Mouse (Mus musculus) limb, embryonic 13.5 days (tissue): ENCODE results near the gene Ctsd. TPM values are rescaled to one million over a fixed set of nuclear protein-coding genes. Genes with fewer than 3 reads are reported as not detected.

Experiments
- ATAC-seq: fragments of 200-750 bp; cut with Nextera tagmentation; 2 replicates; pipeline ENCODE4 v1.8.0; 2017; ENCODE audit warnings: low read depth, moderate number of reproducible peaks, moderate TSS enrichment; ENCODE audit not compliant: low FRiP score
- H3K27ac ChIP-seq: fragments of 300-500 bp; sonication (generic); 2 replicates; pipeline ENCODE4 v1.5.1; 2015; ENCODE audit warnings: inconsistent platforms, mild to moderate bottlenecking, moderate library complexity
- H3K27me3 ChIP-seq: fragments of 300-500 bp; sonication (generic); 2 replicates; pipeline ENCODE4 v1.6.1; 2015; ENCODE audit warnings: mild to moderate bottlenecking, inconsistent platforms
- H3K36me3 ChIP-seq: fragments of 300-500 bp; sonication (generic); 2 replicates; pipeline ENCODE4 v1.6.1; 2015; ENCODE audit warnings: inconsistent platforms, mild to moderate bottlenecking, moderate library complexity
- H3K4me1 ChIP-seq: fragments of 300-500 bp; sonication (generic); 2 replicates; pipeline ENCODE4 v1.6.1; 2015; ENCODE audit warnings: inconsistent platforms
- H3K4me2 ChIP-seq: fragments of 300-500 bp; sonication (generic); replicated peaks from 2 replicates; pipeline ENCODE4 v1.6.1; 2015; ENCODE audit warnings: inconsistent platforms, mild to moderate bottlenecking, moderate library complexity
- H3K4me3 ChIP-seq: fragments of 300-500 bp; sonication (generic); 2 replicates; pipeline ENCODE4 v1.5.1; 2015; ENCODE audit warnings: moderate library complexity, mild to moderate bottlenecking, inconsistent platforms
- H3K9ac ChIP-seq: fragments of 300-500 bp; sonication (generic); 2 replicates; pipeline ENCODE4 v1.6.1; 2015; ENCODE audit warnings: mild to moderate bottlenecking, inconsistent platforms
- H3K9me3 ChIP-seq: fragments of 300-500 bp; sonication (generic); 2 replicates; pipeline ENCODE4 v1.6.1; 2016; ENCODE audit warnings: inconsistent platforms
- WGBS: fragments of 180-500 bp; shearing (Covaris S2); methylation state at CpG from one replicate; pipeline ENCODE4 v1.1.7; 2015; 5-methylcytosine and 5-hydroxymethylcytosine counted together
- polyA plus RNA-seq: library from polyadenylated mRNA; unstranded; fragments of >200 nt; fragmentation: Nextera tagmentation; extraction: Ambion mirVana; gene quantifications from 2 replicates; pipeline ENCODE4 v1.2.1, GENCODE M21; 2015

The Ctsd gene
- polyA plus RNA-seq, 1 experiment from 2014 or later = 241 TPM

DNA sequence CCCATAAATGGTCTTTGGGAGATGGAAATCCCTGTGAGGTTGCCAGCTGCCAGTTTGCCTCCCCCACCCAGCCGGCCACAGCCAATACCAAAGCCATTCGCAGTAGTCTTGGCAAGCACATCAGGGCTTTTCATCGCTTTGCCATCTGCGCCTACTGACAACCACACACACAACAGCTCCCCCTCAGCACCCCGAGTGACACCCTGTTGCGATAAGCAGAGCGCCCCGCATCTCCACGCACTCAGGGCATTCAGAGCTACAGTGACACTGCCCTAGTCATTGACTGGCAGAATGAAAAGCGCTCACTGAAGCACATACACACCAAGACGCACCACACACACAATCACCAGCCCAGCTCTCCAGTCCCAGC is 16.5 kb downstream of the Ctsd start:
- Histone ChIP-seq H3K9me3 (no peaks in the 10 kb centered on the region), H3K4me2 (peak overlapping the region; percentile 80), H3K27me3 (peaks cover 74% of the 10 kb centered on the region), H3K4me1 (peaks cover 12% of the 10 kb centered on the region), H3K9ac (no peak overlapping the region), H3K36me3 (peaks cover 11% of the 10 kb centered on the region), H3K4me3 (peak overlapping the region; percentile 46), H3K27ac (no peak overlapping the region)
- 36% methylated on average over 11 of the region's 11 CpGs for WGBS
- ATAC-seq = no peak

DNA sequence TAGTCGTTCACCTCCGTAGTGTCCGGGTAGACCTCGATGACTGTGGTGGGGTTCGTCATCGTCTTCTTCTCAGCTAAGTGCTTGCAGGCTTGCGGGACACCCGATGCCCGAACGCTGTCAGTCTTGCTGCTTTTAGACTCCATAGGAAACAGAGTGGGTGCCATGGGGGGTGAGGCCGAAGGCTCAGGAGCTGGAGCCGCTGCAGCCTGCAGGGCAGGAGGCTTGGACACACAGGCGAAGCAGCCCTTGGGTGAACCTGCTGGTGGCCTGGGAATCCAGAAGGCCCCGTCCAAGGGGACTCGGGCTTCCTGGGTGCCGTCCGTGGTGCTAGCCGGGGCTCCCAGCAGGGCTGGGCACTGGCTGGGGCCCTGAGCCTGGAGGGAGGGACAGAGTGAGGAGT is 16.9 kb downstream of the Ctsd start:
- H3K36me3 ChIP-seq = peaks cover 6% of the 10 kb centered on the region
- peak overlapping the region; percentile 80; the same call in 1 of the 2 replicates for H3K4me2 ChIP-seq
- H3K27me3 ChIP-seq = peaks cover 74% of the 10 kb centered on the region
- ATAC-seq = no peak
- peak overlapping the region; percentile 46; the same call in 1 of the 2 replicates for H3K4me3 ChIP-seq
- H3K9me3 ChIP-seq = no peaks in the 10 kb centered on the region
- H3K9ac ChIP-seq = no peak overlapping the region
- H3K27ac ChIP-seq = no peak overlapping the region
- 83% methylated on average over 18 of the region's 18 CpGs for WGBS
- H3K4me1 ChIP-seq = peaks cover 12% of the 10 kb centered on the region

DNA sequence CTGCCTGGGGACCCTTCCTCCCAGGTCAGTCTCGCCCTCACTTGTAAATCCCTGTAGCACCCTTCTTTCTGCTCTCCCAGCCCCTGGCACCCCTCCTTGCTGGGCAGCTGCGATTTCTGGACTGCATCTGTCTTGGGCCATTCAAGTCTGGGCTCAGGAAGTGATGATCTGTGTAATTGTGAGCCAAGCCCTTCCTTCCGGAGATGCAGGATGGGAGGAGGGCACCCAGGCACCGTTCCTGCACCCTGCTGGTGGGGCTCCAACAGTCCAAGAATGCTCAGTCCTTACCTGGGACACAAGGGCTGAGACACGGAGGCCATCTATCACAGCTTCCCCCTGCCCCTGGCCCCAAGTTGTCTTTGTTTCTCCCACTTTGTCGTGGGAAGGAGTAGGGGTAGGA is 18.0 kb downstream of the Ctsd start:
- ATAC-seq = no peak
- Histone ChIP-seq H3K9me3 (no peaks in the 10 kb centered on the region), H3K9ac (no peak overlapping the region), H3K4me1 (peaks cover 12% of the 10 kb centered on the region), H3K4me3 (no peak overlapping the region), H3K4me2 (no peak overlapping the region), H3K27ac (no peak overlapping the region), H3K36me3 (no peaks in the 10 kb centered on the region; the same call in 1 of the 2 replicates), H3K27me3 (peaks cover 74% of the 10 kb centered on the region)
- 75% methylated on average over 6 of the region's 6 CpGs for WGBS

DNA sequence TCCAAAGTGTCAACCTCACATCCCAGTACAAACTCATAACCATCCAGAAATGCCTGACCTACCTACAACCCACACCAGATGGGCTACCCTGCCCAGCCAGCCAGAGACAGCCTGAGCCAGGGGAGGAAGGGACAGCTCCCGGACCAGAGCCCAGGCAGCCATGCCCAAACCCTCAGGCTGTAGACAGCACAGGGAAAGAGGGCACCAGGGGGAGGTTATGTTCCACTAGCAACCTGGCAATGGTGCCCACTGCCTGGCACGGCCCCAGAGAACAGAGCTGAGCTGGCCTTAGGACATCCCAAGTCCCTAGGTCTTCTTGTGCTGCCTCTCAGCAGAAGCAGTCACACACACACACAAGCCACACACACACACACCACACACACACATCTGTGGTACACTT is 19.0 kb downstream of the Ctsd start:
- WGBS = 72% methylated on average over 2 of the region's 2 CpGs
- no peak for ATAC-seq
- no peak overlapping the region for H3K9ac ChIP-seq
- peaks cover 12% of the 10 kb centered on the region for H3K4me1 ChIP-seq
- no peaks in the 10 kb centered on the region for H3K36me3 ChIP-seq
- H3K27ac ChIP-seq = no peak overlapping the region
- peaks cover 66% of the 10 kb centered on the region for H3K27me3 ChIP-seq
- H3K4me3 ChIP-seq = no peak overlapping the region
- H3K9me3 ChIP-seq = no peaks in the 10 kb centered on the region
- H3K4me2 ChIP-seq = no peak overlapping the region

DNA sequence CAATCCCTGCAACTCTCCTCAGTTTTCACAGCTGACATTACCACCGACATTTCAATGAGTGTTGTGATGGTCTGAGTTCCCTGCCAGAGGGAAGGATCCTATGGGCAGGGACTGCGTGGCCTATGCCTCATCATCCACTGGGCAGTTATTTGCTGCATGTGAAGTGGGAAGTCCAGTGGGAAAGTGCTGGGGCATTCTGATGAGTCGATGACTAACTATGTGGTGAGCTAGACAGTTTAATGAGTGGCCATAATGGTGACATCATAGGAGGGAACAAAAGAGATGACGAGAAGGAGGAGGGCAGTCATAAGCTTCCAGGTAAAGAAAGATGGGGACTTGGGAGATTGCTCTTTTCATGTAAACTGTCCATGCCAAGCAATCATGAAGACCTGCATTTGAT is 24.7 kb downstream of the Ctsd start:
- H3K4me2 ChIP-seq = no peak overlapping the region
- no peak for ATAC-seq
- no peaks in the 10 kb centered on the region for H3K9me3 ChIP-seq
- H3K27ac ChIP-seq = no peak overlapping the region
- no peak overlapping the region for H3K9ac ChIP-seq
- H3K27me3 ChIP-seq = peaks cover 8% of the 10 kb centered on the region
- no peak overlapping the region for H3K4me3 ChIP-seq
- no peaks in the 10 kb centered on the region for H3K36me3 ChIP-seq
- no peaks in the 10 kb centered on the region for H3K4me1 ChIP-seq
- WGBS = 85% methylated on average over 4 of the region's 4 CpGs

DNA sequence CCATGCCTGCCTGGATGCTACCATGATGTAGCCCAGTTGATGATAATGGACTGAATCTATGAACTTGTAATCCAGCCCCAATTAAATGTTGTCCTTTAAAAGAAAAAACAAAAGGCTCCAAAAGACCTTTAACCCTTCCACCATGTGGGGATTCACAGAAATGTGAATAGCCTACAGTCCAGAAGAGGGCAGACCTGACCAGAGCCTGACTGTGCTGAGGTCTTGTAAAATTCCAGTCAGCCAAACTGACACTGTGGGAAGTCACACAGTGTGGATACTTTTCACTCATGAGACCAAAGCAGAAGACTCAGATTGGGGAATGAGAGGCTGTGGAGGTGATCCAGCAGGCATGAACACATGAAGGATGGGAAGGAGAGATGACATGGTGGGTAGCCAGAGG is 27.1 kb downstream of the Ctsd start:
- Histone ChIP-seq H3K9ac (no peak overlapping the region), H3K4me2 (no peak overlapping the region), H3K4me1 (no peaks in the 10 kb centered on the region), H3K9me3 (no peaks in the 10 kb centered on the region), H3K36me3 (no peaks in the 10 kb centered on the region), H3K4me3 (no peak overlapping the region), H3K27me3 (no peaks in the 10 kb centered on the region; the same call in 1 of the 2 replicates), H3K27ac (no peak overlapping the region)
- no peak for ATAC-seq

DNA sequence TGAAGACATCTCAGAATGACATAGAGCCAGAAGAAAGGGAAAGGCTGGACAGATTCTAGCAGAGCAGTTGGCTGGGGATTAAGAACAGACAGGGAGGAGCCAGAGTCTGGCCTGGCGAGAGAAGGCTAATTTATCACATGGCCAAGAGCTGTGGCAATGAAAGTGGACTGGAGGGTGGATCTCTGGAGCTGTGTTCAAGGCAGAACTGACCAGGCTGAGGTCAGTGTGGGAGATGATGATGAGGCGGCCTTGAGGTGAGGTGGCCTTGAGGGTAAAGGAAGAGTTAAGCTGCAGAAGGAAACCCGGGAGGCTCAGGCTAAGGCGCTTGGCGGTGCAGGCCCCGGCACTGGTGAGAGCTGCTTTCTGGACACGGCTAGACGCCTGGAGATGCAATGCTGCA is 28.7 kb downstream of the Ctsd start:
- no peak for ATAC-seq
- no peak overlapping the region for H3K4me3 ChIP-seq
- no peaks in the 10 kb centered on the region; the same call in 1 of the 2 replicates for H3K27me3 ChIP-seq
- no peak overlapping the region for H3K4me2 ChIP-seq
- H3K4me1 ChIP-seq = no peaks in the 10 kb centered on the region
- H3K27ac ChIP-seq = no peak overlapping the region
- no peaks in the 10 kb centered on the region for H3K36me3 ChIP-seq
- 65% methylated on average over 8 of the region's 8 CpGs for WGBS
- no peaks in the 10 kb centered on the region for H3K9me3 ChIP-seq
- no peak overlapping the region for H3K9ac ChIP-seq

DNA sequence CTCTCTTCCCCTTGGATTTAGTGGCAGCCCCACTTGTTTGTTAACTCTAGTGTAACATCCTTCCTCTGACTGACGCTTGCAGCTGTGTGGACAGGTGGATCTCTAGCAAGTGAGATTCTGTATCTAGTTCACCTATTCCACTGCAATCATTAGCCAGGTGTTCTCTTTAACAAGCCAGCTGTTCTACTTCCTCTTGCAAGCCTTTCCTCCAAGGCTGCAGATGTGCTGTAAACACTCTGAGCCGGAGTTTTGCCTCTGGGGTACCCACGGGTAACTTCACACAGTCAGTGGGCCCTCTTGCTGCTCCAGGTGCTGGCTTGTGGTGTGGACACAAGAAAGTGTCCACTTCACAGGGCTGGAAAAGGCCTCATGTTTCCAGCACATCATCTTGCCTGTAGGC is 30.3 kb downstream of the Ctsd start:
- ATAC-seq = no peak
- no peaks in the 10 kb centered on the region for H3K9me3 ChIP-seq
- H3K9ac ChIP-seq = no peak overlapping the region
- no peak overlapping the region for H3K4me2 ChIP-seq
- no peaks in the 10 kb centered on the region for H3K36me3 ChIP-seq
- H3K4me1 ChIP-seq = peaks cover 2% of the 10 kb centered on the region; the same call in 1 of the 2 replicates
- no peak overlapping the region for H3K4me3 ChIP-seq
- WGBS = 38% methylated on average over 3 of the region's 3 CpGs
- H3K27me3 ChIP-seq = no peaks in the 10 kb centered on the region; the same call in 1 of the 2 replicates
- no peak overlapping the region for H3K27ac ChIP-seq

DNA sequence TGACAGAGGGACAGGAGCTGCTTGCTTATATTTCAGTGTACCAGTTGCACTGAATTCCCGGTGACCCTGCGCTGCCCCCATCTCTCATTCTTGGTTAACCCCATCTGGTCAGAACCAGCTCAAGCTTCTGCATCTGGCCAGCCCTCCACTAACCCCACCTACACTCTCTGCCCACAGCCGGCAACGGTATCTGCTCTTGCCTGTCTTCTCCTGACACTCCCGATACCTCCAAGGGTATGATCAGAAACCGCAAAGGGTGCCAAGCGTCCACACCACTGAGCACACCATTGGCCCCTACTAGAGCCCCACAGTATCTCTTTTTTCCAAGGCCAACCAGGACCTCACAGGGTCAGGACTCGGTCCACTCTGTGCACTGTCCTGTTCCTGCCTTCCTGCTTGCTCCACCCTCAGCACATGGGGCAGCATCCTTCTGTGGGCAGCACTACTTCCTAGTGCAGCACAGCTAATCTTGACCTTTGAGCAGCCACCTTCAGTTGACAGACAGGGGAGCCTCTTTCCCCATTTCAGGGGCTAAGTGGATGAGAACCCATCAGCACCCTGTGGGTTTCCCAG is 33.1 kb downstream of the Ctsd start:
- no peak overlapping the region for H3K27ac ChIP-seq
- H3K27me3 ChIP-seq = no peaks in the 10 kb centered on the region; the same call in 1 of the 2 replicates
- no peak overlapping the region for H3K9ac ChIP-seq
- H3K36me3 ChIP-seq = no peaks in the 10 kb centered on the region
- no peaks in the 10 kb centered on the region for H3K9me3 ChIP-seq
- no peak overlapping the region for H3K4me3 ChIP-seq
- no peak overlapping the region for H3K4me2 ChIP-seq
- 64% methylated on average over 8 of the region's 8 CpGs for WGBS
- ATAC-seq = no peak
- H3K4me1 ChIP-seq = peaks cover 13% of the 10 kb centered on the region; the same call in 1 of the 2 replicates

DNA sequence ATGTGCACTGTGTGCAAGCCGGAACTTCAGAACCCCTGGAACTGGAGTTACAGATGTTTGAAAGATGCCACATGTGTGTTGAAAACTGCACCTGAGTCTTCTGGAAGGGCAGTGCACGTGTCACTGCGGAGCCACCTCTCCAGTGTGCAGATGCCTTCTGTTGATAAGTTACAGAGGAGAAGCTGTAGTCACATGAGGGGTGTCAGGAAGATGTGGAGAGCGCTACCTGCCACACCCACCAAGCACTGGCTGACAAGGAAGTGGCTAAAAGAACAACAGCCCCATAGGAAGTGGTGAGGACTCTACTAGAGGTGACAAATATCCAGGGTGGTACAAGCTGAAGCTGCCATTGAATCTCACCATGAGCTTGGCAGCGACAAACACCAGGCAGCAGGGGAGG is 34.0 kb downstream of the Ctsd start:
- Histone ChIP-seq H3K27ac (no peak overlapping the region), H3K36me3 (no peaks in the 10 kb centered on the region), H3K9me3 (no peaks in the 10 kb centered on the region), H3K4me3 (no peak overlapping the region), H3K4me1 (peaks cover 20% of the 10 kb centered on the region), H3K27me3 (no peaks in the 10 kb centered on the region; the same call in 1 of the 2 replicates), H3K9ac (no peak overlapping the region), H3K4me2 (no peak overlapping the region)
- 70% methylated on average over 5 of the region's 5 CpGs for WGBS
- ATAC-seq = no peak

DNA sequence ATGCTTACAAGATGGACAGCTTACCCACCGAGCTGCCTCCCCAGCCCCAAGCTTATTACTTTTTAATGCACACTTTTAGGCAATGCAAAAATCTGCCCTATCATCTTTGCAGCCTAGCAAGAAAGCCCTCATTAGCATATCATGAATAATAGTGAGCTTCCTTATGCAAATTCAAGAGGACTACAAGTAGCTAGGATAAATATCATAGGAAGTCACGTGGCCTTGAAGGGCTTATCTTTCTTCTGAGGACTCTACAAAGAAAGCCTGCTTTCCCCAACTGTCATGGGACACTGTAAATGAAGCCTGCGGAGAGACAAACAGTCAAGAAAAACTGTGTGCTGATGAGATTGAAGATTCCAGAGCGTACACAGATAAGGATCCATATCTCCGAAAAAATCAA is 36.3 kb downstream of the Ctsd start:
- no peak overlapping the region for H3K4me2 ChIP-seq
- WGBS = 75% methylated on average over 5 of the region's 5 CpGs
- no peak overlapping the region for H3K4me3 ChIP-seq
- H3K36me3 ChIP-seq = no peaks in the 10 kb centered on the region
- no peaks in the 10 kb centered on the region for H3K9me3 ChIP-seq
- peaks cover 21% of the 10 kb centered on the region for H3K4me1 ChIP-seq
- H3K9ac ChIP-seq = no peak overlapping the region
- no peak overlapping the region for H3K27ac ChIP-seq
- ATAC-seq = no peak
- H3K27me3 ChIP-seq = no peaks in the 10 kb centered on the region; the same call in 1 of the 2 replicates

DNA sequence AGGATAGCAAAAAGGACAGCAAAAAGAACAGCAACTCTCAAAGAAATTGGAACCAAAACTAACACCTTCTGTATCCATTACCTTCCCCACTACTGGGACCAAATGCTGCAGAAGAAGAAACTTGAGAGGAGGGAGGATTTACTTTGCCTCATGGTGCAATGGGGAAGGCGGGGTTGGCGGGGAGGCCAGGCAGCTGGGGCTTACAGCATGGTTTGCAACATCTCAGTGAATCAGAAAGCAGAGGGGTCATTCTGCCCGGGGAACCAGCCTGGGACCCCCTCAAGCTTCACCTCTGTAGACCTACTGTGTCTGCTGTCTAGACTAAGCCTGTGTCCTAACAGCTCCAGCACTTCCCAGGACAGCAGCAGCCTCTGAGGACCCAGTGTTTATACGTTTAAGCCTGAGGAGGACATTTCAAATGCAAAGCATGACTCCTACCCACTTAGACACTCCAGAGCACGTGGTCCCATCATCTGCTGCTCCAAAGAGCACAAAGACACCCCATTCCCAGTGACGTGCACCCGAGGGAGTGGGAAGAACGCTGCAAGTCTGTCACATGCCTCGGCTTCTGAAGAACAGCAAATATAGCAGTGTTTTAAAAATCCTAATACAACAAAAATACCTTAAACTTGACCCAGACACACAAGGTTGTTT is 38.4 kb downstream of the Ctsd start:
- H3K4me1 ChIP-seq = peaks cover 21% of the 10 kb centered on the region
- no peak overlapping the region; the same call in 1 of the 2 replicates for H3K27ac ChIP-seq
- no peaks in the 10 kb centered on the region for H3K9me3 ChIP-seq
- 0 out of 2 replicates have a peak, but pooled peaks have one; percentile 54 for ATAC-seq
- peak overlapping the region; percentile 21; the same call in 1 of the 2 replicates for H3K4me2 ChIP-seq
- H3K36me3 ChIP-seq = no peaks in the 10 kb centered on the region
- no peak overlapping the region for H3K9ac ChIP-seq
- 24% methylated on average over 9 of the region's 9 CpGs for WGBS
- no peak overlapping the region for H3K4me3 ChIP-seq
- H3K27me3 ChIP-seq = no peaks in the 10 kb centered on the region

DNA sequence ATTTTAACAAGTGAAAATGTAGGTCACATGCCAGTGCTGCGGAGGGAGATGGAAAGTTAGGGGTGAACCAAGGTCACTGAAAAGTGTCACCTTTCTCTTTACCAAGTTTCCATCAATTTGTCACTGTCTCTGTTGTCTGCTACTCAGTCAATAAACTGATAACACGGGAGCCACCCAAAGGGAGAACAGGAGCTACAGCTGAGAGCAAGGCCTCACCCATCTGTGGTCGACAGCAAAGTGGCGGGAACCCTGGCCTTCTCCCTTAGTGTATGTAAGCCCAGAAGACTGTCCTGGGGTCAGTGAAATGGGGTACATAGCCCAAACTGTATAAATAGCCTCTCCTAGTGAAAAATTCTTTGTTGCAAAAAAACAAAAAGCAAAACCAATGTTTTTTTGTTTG is 40.3 kb downstream of the Ctsd start:
- H3K9ac ChIP-seq = no peak overlapping the region
- WGBS = 66% methylated on average over 4 of the region's 4 CpGs
- no peak overlapping the region for H3K4me2 ChIP-seq
- no peak overlapping the region for H3K27ac ChIP-seq
- H3K4me1 ChIP-seq = peaks cover 19% of the 10 kb centered on the region
- ATAC-seq = no peak
- H3K9me3 ChIP-seq = no peaks in the 10 kb centered on the region
- no peaks in the 10 kb centered on the region for H3K27me3 ChIP-seq
- H3K36me3 ChIP-seq = no peaks in the 10 kb centered on the region
- no peak overlapping the region for H3K4me3 ChIP-seq
